Mouse (Mus musculus) neural tube, embryonic 12.5 days (tissue): ENCODE data around the gene Ugt1a8. TPM values are rescaled to one million over a fixed set of nuclear protein-coding genes. Genes with fewer than 3 reads are reported as not detected.

ENCODE experiments used
- ATAC-seq: fragments of 200-750 bp; cut with Nextera tagmentation; 2 replicates; pipeline ENCODE4 v1.8.0; 2017; ENCODE audit warnings: low read depth, mild to moderate bottlenecking, moderate TSS enrichment, moderate library complexity; ENCODE audit not compliant: low FRiP score
- H3K27ac ChIP-seq: fragments of 300-500 bp; sonication (generic); 2 replicates; pipeline ENCODE4 v1.5.1; 2016
- H3K27me3 ChIP-seq: fragments of 300-500 bp; sonication (generic); replicated peaks from 2 replicates; pipeline ENCODE4 v1.6.1; 2016; ENCODE audit warnings: mild to moderate bottlenecking
- H3K36me3 ChIP-seq: fragments of 300-500 bp; sonication (generic); 2 replicates; pipeline ENCODE4 v1.6.1; 2016; ENCODE audit warnings: mild to moderate bottlenecking
- H3K4me1 ChIP-seq: fragments of 300-500 bp; sonication (generic); 2 replicates; pipeline ENCODE4 v1.6.1; 2016
- H3K4me2 ChIP-seq: fragments of 300-500 bp; sonication (generic); replicated peaks from 2 replicates; pipeline ENCODE4 v1.6.1; 2016; ENCODE audit warnings: mild to moderate bottlenecking
- H3K4me3 ChIP-seq: fragments of 300-500 bp; sonication (generic); 2 replicates; pipeline ENCODE4 v1.5.1; 2016
- H3K9ac ChIP-seq: fragments of 300-500 bp; sonication (generic); 2 replicates; pipeline ENCODE4 v1.6.1; 2016; ENCODE audit warnings: mild to moderate bottlenecking
- H3K9me3 ChIP-seq: fragments of 300-500 bp; sonication (generic); 2 replicates; pipeline ENCODE4 v1.6.1; 2016; ENCODE audit warnings: mild to moderate bottlenecking
- WGBS: fragments of 180-500 bp; shearing (Covaris S2); methylation state at CpG from one replicate; pipeline ENCODE4 v1.1.7; 2016; 5-methylcytosine and 5-hydroxymethylcytosine counted together
- polyA plus RNA-seq: library from polyadenylated mRNA; unstranded; fragments of >200 nt; fragmentation: Nextera tagmentation; extraction: Ambion mirVana; gene quantifications from 2 replicates; pipeline ENCODE4 v1.2.1, GENCODE M21; 2016

Gene Ugt1a8
- polyA plus RNA-seq, 1 experiment from 2014 or later: not detected

- H3K4me2 ChIP-seq: peak within 1 kb of the TSS; percentile 79
- H3K27ac ChIP-seq: no peak within 1 kb of the TSS
- ATAC-seq: peak; percentile 99
- H3K36me3 ChIP-seq: no peaks in the 10 kb centered on the region
- WGBS: 5% methylated on average over 62 of the region's 62 CpGs
- no peaks in the 10 kb centered on the region for H3K9me3 ChIP-seq
- peak within 1 kb of the TSS; percentile 76 for H3K9ac ChIP-seq
- H3K4me3 ChIP-seq: peak within 1 kb of the TSS; percentile 47
- 0 out of 2 replicates have a peak, but pooled peaks cover 3% of the 10 kb centered on the region for H3K27me3 ChIP-seq
- H3K4me1 ChIP-seq: peaks cover 5% of the 10 kb centered on the region; the same call in 1 of the 2 replicates
Measured at GRCm38 (mm10) chr1:88205294-88205922, 117.8 kb downstream of the Ugt1a8 start, which contains the start of gene Dnajb3. Gene Dnajb3, minus strand, starts transcription at chr1:88205782.

- Histone ChIP-seq H3K4me2 (no peak overlapping the region), H3K9me3 (peaks cover 7% of the 10 kb centered on the region), H3K4me1 (peaks cover 5% of the 10 kb centered on the region; the same call in 1 of the 2 replicates), H3K4me3 (no peak overlapping the region), H3K36me3 (no peaks in the 10 kb centered on the region), H3K9ac (no peak overlapping the region), H3K27me3 (no peaks in the 10 kb centered on the region), H3K27ac (no peak overlapping the region)
- 76% methylated on average over 2 of the region's 2 CpGs for WGBS
- no peak for ATAC-seq
Measured at GRCm38 (mm10) chr1:88206843-88207479, 119.3 kb downstream of the Ugt1a8 start.

GRCm38 (mm10) chr1:88211812-88212211 is 124.2 kb downstream of the Ugt1a8 start, which contains the start of gene Ugt1a1:
Gene Ugt1a1, plus strand, starts transcription at chr1:88211959.
- Histone ChIP-seq H3K4me2 (no peak within 1 kb of the TSS), H3K4me1 (no peaks in the 10 kb centered on the region), H3K9me3 (peaks cover 51% of the 10 kb centered on the region), H3K4me3 (no peak within 1 kb of the TSS), H3K36me3 (no peaks in the 10 kb centered on the region), H3K27me3 (no peaks in the 10 kb centered on the region), H3K27ac (no peak within 1 kb of the TSS), H3K9ac (no peak within 1 kb of the TSS)
- no peak for ATAC-seq
- 69% methylated on average over 8 of the region's 8 CpGs for WGBS

- no peak for ATAC-seq
Measured at GRCm38 (mm10) chr1:88212341-88213045, 124.9 kb downstream of the Ugt1a8 start.

GRCm38 (mm10) chr1:88213061-88213460 is 125.4 kb downstream of the Ugt1a8 start:
- H3K4me3 ChIP-seq: no peak overlapping the region
- no peak overlapping the region for H3K4me2 ChIP-seq
- H3K9ac ChIP-seq: no peak overlapping the region
- no peaks in the 10 kb centered on the region for H3K27me3 ChIP-seq
- peaks cover 60% of the 10 kb centered on the region for H3K9me3 ChIP-seq
- no peak for ATAC-seq
- H3K36me3 ChIP-seq: no peaks in the 10 kb centered on the region
- H3K27ac ChIP-seq: no peak overlapping the region
- 80% methylated on average over 1 of the region's 1 CpGs for WGBS
- H3K4me1 ChIP-seq: no peaks in the 10 kb centered on the region

More at GRCm38 (mm10) chr1:88212341-88213045, 124.9 kb downstream of the Ugt1a8 start:
- WGBS: 62% methylated on average over 8 of the region's 8 CpGs
- Histone ChIP-seq H3K9ac (no peak overlapping the region), H3K27me3 (no peaks in the 10 kb centered on the region), H3K4me1 (no peaks in the 10 kb centered on the region), H3K9me3 (peaks cover 58% of the 10 kb centered on the region), H3K36me3 (no peaks in the 10 kb centered on the region), H3K4me2 (no peak overlapping the region), H3K27ac (no peak overlapping the region), H3K4me3 (no peak overlapping the region)

GRCm38 (mm10) chr1:88213766-88214461 is 126.3 kb downstream of the Ugt1a8 start:
- H3K27me3 ChIP-seq: no peaks in the 10 kb centered on the region
- H3K27ac ChIP-seq: no peak overlapping the region
- H3K36me3 ChIP-seq: no peaks in the 10 kb centered on the region
- H3K4me3 ChIP-seq: no peak overlapping the region
- ATAC-seq: no peak
- no peaks in the 10 kb centered on the region for H3K4me1 ChIP-seq
- H3K9ac ChIP-seq: no peak overlapping the region
- 85% methylated on average over 2 of the region's 2 CpGs for whole genome bisulfite sequencing
- H3K4me2 ChIP-seq: no peak overlapping the region
- H3K9me3 ChIP-seq: peaks cover 60% of the 10 kb centered on the region

GRCm38 (mm10) chr1:88214462-88214952 is 126.9 kb downstream of the Ugt1a8 start:
- no peak overlapping the region for H3K9ac ChIP-seq
- H3K4me1 ChIP-seq: no peaks in the 10 kb centered on the region
- peaks cover 60% of the 10 kb centered on the region for H3K9me3 ChIP-seq
- no peak overlapping the region for H3K4me3 ChIP-seq
- H3K27me3 ChIP-seq: no peaks in the 10 kb centered on the region
- no peak overlapping the region for H3K4me2 ChIP-seq
- no peak for ATAC-seq
- H3K36me3 ChIP-seq: no peaks in the 10 kb centered on the region
- WGBS: 83% methylated on average over 2 of the region's 2 CpGs
- H3K27ac ChIP-seq: no peak overlapping the region

GRCm38 (mm10) chr1:88215466-88216380 is 128.1 kb downstream of the Ugt1a8 start:
- Histone ChIP-seq H3K4me3 (no peak overlapping the region), H3K4me1 (no peaks in the 10 kb centered on the region), H3K27me3 (no peaks in the 10 kb centered on the region), H3K9me3 (peaks cover 60% of the 10 kb centered on the region), H3K27ac (no peak overlapping the region), H3K9ac (no peak overlapping the region), H3K36me3 (no peaks in the 10 kb centered on the region), H3K4me2 (no peak overlapping the region)
- ATAC-seq: no peak
- WGBS: 71% methylated on average over 10 of the region's 10 CpGs

GRCm38 (mm10) chr1:88216551-88216950 is 128.9 kb downstream of the Ugt1a8 start:
- Histone ChIP-seq H3K4me2 (no peak overlapping the region), H3K27me3 (no peaks in the 10 kb centered on the region), H3K36me3 (no peaks in the 10 kb centered on the region), H3K4me3 (no peak overlapping the region), H3K4me1 (no peaks in the 10 kb centered on the region), H3K9ac (no peak overlapping the region), H3K9me3 (peaks cover 57% of the 10 kb centered on the region), H3K27ac (no peak overlapping the region)
- 59% methylated on average over 2 of the region's 2 CpGs for WGBS
- ATAC-seq: no peak

GRCm38 (mm10) chr1:88217144-88217543 is 129.5 kb downstream of the Ugt1a8 start:
- Histone ChIP-seq H3K27me3 (no peaks in the 10 kb centered on the region), H3K36me3 (no peaks in the 10 kb centered on the region), H3K4me2 (no peak overlapping the region), H3K9ac (no peak overlapping the region), H3K4me3 (no peak overlapping the region), H3K27ac (no peak overlapping the region), H3K4me1 (no peaks in the 10 kb centered on the region), H3K9me3 (peaks cover 53% of the 10 kb centered on the region)
- 62% methylated on average over 2 of the region's 2 CpGs for WGBS
- ATAC-seq: no peak

- no peak for ATAC-seq
- WGBS: 43% methylated on average over 3 of the region's 3 CpGs
Measured at GRCm38 (mm10) chr1:88217576-88217975, 130.0 kb downstream of the Ugt1a8 start.

More at GRCm38 (mm10) chr1:88217576-88217975, 130.0 kb downstream of the Ugt1a8 start:
- H3K36me3 ChIP-seq: no peaks in the 10 kb centered on the region
- no peaks in the 10 kb centered on the region for H3K27me3 ChIP-seq
- no peak overlapping the region for H3K9ac ChIP-seq
- H3K4me3 ChIP-seq: no peak overlapping the region
- no peak overlapping the region for H3K4me2 ChIP-seq
- peaks cover 50% of the 10 kb centered on the region for H3K9me3 ChIP-seq
- H3K27ac ChIP-seq: no peak overlapping the region
- no peaks in the 10 kb centered on the region for H3K4me1 ChIP-seq
